Mouse (Mus musculus): ENCODE data around the gene Rtkn.

Rtkn gene

DNA sequence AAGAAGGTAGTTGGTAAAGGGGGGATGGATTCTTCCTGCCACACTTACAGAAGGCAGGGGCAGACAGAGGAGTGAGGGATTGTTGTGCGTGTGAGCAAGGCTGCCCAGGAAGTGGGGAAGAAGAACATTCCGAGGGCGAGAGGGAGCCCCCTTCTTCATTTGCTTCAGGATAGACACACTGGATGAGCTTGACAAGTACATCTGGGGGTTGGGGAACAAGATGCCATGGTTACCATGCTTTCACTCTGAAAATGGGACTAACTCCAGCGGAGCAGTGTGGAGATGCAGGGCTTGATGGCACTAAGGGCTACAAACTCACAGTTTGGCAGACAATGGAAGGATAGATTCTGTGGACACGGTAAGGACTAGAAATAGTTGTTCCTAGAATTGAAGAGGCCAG is 35.8 kb downstream of the Rtkn start:
- CTCF ChIA-PET, result no interaction called here

GRCm38 (mm10) chr6:83172240-83172920 is 37.1 kb downstream of the Rtkn start:
- CTCF ChIA-PET, result no interaction called here

- CTCF ChIA-PET, result interaction anchor here (0.5 kb wide), 1 partner anchor 12 kb away, joined by 4 read pairs; no protein-coding TSS in a partner anchor
These were observed 40.7 kb downstream of the Rtkn start for GRCm38 (mm10) chr6:83175996-83176395.

GRCm38 (mm10) chr6:83179390-83180117 is 44.3 kb downstream of the Rtkn start:
- CTCF ChIA-PET, result no interaction called here

- CTCF ChIA-PET, result no interaction called here
These were observed 45.3 kb downstream of the Rtkn start for GRCm38 (mm10) chr6:83180605-83181004.

- CTCF ChIA-PET, result no interaction called here
These were observed 49.7 kb downstream of the Rtkn start for GRCm38 (mm10) chr6:83184858-83185435.

GRCm38 (mm10) chr6:83185895-83186861 is 50.9 kb downstream of the Rtkn start:
- CTCF ChIA-PET, result no interaction called here

GRCm38 (mm10) chr6:83186946-83187345 is 51.7 kb downstream of the Rtkn start:
- CTCF ChIA-PET, result no interaction called here

GRCm38 (mm10) chr6:83193571-83193970 is 58.3 kb downstream of the Rtkn start:
- CTCF ChIA-PET, result interaction anchor here (0.6 kb wide), 1 partner anchor 70 kb away, joined by 3 read pairs; no protein-coding TSS in a partner anchor

- CTCF ChIA-PET, result no interaction called here
These were observed 62.2 kb downstream of the Rtkn start for GRCm38 (mm10) chr6:83197345-83198004.
